Mouse (Mus musculus) CH12.LX (cell line): ENCODE data around the gene Fhdc1.

Source experiments
- CTCF ChIP-seq, 2 experiments: IDR thresholded peaks in 1 of 2; conservative IDR thresholded peaks in 1 of 2; 2 replicates each; pipeline ENCODE4 v1.5.1; 2011 to 2012; ENCODE audit warnings: low read depth in 2 of 2, low read length in 2 of 2, improper control_type of control experiment in 1 of 2, inconsistent platforms in 1 of 2, mild to moderate bottlenecking in 1 of 2, moderate library complexity in 1 of 2
- PAX5 ChIP-seq: IDR thresholded peaks from 2 replicates; pipeline ENCODE4 v1.6.1; 2012; ENCODE audit warnings: low read length, inconsistent platforms, mixed read lengths

DNA sequence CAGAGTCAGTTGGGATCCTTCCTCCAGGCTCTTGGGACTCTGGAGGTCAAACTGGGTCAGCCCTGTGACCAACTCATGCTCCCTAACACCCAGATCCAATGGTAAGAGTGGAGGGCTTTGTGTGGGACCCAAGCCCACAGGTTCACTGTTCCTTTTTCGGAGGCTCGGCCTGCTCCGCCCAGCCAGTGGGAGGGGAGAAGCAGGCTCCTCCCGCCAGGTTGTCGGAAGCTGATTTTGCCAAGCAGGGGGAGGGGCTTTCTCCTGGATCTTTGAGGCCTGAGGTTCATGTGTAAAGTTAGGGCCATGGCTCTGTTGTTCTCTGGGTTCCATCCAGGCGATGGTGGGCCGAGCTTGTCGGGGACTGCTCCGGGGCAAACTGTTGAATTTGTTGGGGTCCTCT is 34.4 kb downstream of the Fhdc1 start:
- TF ChIP-seq PAX5: no peak
- TF ChIP-seq CTCF (conservative IDR thresholded peaks at IDR 0.05 in 1 of 2, IDR thresholded peaks at IDR 0.05 in 1 of 2; ENCODE audit: low read depth in 2 of 2, low read length in 2 of 2): no peak
